Mouse (Mus musculus) c-Kit-negative CD71-positive TER-119-positive erythroid progenitor cells, embryonic 14.5 days (primary cell): Measurements from ENCODE around the gene Lypd5.
"Not testable (repeated sequence)": the region's sequence is repeated elsewhere in the genome, so short reads cannot be mapped to it uniquely, and the experiment has no call there.

Experiments
- DNase-seq: peaks from one replicate; pipeline ENCODE4 v3.0.0-alpha.2; 2013; ENCODE audit warnings: low read depth, low spot score

Lypd5 gene

DNA sequence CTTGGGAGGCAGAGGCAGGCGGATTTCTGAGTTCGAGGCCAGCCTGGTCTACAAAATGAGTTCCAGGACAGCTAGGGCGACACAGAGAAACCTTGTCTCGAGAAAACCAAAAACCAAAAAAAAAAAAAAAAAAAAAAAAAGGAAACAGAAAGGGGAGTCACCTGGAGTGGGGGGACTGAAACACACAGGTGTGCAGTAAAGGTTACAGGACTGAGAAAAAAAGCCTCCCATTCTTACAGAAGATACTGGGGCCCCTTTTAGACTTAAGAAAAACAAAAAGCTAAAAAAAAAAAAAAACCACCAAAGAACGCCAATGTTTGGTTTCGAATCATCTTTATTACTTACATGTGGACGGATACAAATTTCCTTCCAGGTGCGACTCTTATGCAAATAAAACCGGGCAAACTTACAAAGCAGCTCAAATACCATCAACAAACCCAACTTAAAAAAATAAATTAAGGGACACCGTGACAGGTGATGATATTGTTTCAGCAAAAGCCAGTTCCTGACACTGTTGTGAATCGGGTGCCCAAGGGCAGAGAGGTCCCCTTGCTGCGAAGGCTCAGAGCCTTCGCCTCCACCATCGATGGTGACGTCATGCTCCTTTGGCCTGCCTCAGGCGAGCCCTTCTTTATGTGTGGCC is 33.9 kb downstream of the Lypd5 start:
- DNase-seq = no peak

DNA sequence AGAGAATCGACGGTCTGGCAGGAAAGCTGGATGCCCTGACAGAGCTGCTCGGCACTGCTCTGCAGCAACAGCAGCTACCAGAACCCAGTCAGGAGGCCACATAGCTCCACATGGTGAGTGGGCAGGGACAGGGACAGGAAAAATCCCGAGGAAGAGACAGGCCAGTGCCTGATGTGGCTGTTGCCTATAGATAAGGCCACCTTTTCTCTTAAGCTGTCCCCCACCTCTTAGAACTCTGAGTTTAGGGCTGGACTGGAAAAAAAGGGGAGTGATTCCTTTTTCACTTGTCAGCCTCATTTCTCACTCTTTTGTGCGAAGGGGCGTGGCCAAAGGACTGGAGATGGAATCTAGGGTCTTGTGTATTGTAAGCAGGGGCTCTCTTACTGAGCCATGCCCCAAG is 35.1 kb downstream of the Lypd5 start:
- DNase-seq = no peak

DNA sequence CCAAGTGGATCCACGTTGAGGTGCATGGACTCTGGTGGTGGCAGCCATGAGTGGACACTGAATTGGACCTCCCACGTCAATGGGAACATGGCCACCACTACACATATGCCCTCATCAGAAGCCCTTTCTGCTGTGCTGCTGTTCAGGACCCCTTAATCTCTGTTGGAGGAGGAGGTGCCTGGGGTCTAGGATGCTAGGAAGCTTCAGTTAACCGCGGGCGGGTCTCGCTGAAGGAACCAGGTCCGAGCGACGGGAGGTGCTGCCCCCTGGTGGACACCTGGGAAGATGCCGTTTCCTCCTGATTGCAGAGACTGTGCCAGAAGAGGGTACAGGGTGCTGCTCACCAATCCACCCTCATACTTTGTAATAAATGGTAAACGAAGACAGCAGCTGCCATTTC is 35.8 kb downstream of the Lypd5 start:
- DNase-seq = no peak

DNA sequence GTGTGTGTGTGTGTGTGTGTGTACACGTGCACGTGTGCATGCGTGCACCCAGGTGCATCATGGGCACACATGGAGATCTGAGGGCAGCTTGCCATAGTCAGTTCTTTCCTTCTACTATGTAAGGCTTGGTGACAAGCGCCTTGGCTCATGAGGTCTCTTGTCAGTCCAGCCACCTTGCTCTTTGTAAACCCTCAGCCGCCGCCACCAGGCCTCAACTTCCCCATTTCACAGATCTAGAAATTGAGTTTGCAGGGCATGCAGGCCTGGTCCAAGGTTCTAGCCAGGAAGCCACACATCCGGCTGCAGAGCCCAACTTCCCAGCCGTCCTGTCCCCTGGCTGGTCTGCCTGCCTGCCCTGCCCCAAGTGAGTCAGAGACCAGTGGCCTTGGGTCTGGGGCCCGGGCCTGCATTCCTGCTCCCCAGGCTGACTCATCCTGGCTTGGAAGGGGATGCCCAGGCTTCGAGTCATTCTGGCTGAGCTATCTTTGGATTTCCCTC is 38.1 kb downstream of the Lypd5 start:
- DNase-seq = no peak

DNA sequence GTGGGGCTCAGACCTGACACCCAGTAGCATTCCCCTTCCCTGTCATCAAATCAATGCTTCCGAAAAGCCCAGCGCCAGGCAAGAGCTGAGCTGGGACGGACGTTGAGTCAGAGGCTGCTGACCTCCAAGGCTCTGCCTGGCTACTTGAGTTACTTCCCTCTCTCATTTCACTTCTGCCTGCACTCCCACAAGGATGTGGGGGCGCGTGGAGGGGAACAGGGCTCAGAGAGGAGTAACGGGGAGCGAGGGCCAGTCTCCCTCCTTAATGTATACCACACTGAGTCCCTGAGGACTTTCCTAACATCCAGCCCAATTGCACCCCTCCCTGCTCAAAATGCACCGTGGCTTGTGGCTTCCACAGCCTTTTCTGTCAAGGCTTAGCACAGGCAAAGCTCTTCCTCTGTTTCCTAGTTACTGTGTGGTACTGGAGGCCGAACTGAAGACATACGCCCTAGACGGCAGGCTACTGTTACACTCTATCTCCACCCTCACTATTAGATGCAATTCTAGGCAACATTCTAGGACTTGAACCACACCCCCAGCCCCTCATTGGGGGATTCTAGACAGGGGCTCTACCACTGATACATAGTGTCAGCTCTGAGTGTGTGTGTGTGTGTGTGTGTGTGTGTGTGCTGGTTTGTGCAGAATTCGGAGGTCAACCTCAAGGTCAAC is 40.7 kb downstream of the Lypd5 start:
- DNase-seq = no peak

DNA sequence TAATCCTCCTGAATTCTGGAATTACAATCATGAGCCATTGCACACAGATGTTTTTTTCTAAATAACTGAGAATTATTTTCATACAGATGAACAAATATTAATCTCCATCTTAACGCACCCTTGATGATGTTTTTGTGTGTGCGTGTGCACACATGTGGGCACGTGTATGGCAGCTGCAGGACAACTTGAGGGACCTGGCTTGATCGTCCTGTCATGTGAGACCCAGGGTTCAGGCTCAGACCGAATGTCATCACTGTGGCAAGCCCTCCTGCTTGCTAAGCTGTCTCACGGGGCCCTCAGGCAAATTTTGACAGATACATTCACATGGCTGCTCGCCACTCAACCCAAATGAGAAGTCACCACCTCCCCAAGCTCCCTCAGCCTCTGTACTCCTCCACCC is 41.5 kb downstream of the Lypd5 start:
- no peak for DNase-seq

DNA sequence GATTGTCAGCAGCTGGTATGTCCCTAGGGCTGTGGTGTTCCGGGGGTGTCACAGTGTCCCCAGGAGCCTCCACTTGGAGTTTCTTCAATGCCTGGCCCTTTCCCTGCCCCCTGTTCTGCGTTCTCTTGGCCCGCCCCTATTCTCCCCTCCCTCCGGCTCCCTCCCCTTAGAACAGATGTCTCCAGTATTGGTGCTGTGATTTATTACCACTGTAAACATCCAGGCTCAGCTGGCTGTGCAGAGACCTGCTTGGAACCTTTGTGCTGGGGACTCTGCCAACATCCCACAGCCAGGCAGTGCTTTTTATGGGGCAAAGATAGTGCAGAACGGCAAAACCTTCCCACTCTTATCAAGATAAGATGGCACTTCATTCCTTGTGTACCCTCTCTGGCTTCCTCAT is 42.1 kb downstream of the Lypd5 start:
- no peak for DNase-seq

DNA sequence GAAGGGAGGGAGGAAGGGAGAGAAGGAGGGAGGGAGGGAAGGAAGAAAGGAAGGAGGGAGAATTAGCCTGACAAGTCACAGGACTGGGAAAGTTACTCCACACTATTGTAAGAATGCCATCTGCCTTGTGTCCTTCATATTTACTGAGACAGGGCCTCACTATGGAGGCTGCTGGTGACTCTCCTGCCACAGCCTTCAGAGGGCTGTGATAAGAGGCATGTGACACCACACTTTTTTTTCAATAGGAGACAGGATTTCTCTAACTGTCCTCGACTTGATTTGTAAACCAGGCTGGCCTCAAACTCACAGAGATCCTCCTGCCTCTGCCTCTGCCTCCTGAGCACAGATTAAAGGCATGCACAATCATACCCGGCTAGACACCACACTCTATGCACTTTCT is 42.7 kb downstream of the Lypd5 start:
- no peak for DNase-seq

DNA sequence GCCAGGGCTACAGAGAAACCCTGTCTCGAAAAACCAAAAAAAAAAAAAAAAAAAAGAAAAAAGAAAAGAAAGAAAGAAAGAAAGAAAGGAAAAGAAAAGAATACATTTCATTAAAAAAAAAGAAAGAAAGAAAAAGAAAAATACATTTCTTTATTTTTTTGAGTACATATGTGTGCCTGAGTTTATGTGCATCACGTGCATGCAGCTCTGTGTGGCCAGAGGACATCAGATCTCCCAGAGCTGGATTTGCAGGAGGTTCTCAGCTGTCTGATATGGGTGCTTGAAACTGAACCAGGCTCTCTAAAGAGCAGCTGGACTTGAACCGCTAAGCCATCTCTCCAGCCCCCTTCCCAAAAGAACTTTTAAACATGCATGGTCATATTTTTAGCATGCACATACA is 45.1 kb downstream of the Lypd5 start:
- DNase-seq = no peak

DNA sequence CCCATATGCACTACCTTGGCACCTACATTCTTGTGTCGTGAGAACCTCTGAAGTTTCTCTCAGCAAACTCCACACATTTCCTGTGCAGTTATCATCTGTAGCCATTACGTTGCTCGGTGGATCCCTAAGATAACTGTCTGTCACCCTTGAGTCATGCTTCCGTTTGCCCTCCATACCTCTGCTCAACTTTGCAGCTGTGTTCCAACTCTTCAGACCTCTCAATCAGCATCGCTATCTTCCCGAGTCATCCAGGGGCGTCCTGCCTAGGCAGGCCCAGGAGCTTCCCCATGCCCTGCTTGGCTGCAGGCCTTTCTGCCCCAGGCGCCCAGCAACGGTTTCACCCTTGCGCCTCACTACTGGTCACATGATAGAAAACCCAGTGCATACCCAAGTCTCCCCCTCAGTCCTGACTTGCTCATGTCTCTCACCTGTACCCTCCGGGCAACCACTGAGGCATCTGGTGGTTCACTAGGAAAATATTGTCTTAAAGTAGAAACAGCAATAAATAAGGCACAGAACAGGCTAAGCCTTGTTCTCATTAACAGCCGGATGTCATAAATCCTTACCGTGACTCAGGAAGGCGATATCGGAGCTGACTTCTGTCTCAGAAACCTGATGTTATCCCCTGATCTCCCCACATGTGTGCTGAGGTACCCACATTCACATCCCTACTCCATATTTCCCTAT is 45.6 kb downstream of the Lypd5 start:
- DNase-seq = no peak

DNA sequence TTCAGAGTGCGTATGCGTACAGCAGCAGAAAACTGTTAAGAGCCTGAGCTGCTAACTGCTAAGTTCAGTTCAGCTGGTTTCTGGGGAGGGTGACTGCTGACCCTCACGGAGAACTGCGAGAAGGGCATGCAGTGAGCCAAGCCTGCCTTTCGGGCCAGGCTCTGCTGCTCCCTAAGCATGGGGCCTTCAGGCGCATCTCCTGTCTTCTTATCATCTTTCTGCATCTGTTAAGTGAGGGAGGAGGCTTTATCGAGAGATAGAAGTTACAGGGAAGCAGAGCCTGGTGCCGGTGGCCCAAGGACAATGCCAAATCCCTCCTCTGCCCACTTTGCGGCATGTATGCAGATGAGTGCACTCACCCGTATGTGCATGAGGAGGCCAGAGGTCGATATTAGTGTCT is 47.8 kb downstream of the Lypd5 start:
- DNase-seq = peak; percentile 62

DNA sequence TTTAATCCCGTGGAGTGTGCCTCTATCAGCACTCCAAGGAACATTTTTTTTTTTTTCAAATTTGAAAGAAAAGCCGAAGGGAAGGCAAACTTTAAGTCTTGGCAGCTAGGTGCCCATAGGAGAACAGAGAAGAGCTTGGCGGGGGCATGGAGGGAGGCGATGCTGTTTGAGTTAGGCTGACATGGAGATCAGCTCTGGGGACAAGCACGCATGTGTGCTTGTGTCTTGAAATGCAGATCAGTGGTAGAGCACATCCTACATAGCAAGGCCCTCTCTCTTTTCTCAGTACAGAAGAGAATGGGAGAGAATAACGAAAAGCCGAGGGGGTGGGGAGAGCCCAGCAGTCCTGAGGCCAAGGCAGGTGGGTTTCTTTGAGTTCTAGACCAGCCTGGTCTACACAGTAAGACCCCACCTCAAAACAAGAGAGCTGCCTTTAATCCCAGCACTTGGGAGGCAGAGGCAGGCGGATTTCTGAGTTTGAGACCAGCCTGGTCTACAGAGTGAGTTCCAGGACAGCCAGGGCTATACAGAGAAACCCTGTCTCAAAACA is 49.4 kb downstream of the Lypd5 start:
- DNase-seq = no peak

DNA sequence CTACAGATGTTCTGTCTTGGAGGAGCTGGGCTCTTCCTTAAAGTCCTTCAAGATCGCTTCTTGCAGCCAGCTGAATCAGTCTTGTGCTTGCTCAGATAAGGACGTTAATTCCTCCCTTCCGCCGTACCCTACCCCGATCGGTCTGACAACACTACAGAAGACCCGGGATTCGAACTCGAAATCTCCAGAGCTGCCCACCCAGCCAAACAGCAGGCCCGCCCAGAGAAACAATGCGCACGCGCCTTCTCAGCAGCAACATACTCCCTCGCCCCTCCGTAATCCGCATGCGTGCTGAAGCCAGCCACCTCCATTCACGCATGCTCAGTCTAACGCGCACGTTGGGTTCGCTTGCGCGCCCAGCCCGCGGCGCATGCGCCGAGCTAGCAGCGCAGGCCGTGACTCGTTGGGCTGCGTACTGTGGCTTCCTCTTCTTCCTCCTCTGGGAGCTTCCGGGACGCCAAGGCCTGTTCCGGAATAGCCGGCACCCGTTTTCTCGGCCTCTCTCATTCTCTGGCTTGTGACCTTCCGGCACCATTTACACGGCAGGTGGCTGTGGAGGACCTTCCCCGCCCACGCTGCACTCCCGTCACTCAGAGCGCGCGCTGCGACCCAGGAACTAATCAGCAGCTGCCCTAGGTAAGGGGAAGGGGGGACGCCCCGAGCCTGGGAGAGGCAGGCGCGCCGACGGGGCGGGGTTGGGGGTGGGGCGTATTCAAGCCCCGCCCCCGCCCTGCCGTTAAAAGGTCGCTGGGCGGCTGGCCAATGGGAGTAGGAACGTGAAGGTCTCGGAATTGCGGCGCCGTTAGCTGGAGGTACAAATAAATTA is 50.5 kb downstream of the Lypd5 start, which contains the start of gene Smg9:
Gene Smg9, plus strand, starts transcription at position 364 of the 826 bp plus-strand sequence.
- DNase-seq = peak; percentile 95

DNA sequence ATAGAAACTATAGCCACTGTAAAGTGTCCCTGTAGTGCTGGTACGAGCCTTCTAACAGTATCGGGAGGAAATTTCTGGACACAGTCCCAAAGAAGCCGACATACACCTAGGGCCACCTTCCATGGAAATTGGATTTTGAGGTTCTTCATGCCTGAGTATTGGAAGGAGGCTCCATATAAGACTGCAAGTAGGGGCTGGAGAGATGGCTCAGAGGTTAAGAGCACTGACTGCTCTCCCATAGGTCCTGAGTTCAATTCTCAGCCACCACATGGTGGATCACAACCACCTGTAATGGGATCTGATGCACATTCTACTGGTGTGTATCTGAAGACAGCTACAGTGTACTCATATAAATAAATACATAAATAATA is 51.1 kb downstream of the Lypd5 start:
- no peak for DNase-seq

DNA sequence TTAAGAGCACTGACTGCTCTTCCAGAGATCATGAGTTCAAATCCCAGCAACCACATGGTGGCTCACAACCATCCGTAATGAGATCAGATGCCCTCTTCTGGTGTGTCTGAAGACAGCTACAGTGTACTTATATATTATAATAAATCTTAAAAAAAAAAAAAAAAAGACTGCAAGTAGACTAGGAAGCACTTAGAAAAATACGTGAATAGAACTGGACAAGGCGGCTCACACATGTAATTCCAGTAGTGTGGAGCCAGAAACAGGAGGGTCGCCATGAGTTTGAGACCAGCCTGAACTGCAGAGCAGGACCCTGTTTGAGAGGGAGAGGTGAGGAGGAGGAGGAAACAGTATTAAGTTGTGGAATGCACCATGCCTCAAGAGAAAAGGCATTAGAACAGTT is 51.5 kb downstream of the Lypd5 start:
- DNase-seq = not testable (repeated sequence)

DNA sequence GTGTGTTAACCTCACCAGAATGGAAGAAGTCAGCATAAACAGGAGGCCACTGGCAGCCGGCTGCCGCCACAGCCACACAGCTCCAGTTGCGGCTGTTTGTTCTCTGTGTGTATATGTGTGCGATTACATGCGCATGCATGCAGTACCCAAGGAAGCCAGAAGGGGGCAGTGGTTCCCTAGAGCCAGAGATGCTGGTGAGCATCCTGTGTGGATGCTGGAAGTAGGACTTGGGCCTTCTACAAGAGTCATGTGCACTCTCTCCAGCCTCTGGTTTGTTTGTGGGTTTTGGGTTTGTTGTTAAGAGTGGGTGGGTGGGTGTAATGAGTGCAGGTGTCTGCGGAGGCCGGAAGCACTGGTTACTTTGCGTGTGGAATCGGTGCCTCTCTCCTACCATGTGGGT is 53.9 kb downstream of the Lypd5 start:
- no peak for DNase-seq
